9 mouse cellular contexts compared by ENCODE assay signal in the genomic region with DNA sequence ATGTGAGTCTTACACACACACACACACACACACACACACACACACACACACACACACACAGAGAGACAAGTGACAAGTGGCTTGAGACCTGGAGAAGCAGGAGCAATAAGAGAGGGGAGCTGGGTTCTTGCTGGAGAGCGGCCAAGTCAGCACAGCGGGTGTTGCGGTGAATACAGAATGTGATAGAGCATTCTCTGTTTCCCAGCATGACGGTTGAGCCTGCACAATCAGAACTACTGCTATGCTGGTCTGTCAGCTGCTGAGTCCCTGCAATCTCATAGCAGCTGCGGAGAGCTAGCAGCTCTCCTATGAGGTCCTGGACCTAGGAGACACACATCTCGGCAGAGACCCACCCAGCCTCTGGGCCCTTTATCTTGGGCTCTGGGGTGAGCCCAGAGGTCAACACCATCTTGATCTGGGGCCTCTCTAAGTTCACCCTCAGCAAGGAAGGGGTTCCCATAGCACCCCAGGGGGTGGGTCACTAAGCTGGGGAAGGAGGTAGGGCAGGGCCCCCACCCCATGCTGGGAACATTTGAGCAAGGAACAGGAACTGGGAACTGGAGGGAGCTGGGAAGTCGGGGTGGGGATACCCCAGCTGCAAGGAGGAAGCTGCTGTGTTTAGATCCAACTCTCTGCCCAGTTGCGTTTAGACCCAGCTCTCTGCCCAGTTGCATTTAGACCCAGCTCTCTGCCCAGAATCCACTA. TPM values are rescaled to one million over a fixed set of nuclear protein-coding genes. Genes with fewer than 3 reads are reported as not detected.
DNase-seq lines count a peak whose midpoint lies in the region; ATAC-seq lines count a peak whose summit lies in the region.
"Had no signal": no experiment of that assay in that cellular context is flagged by ENCODE, and none has a peak within 500 bp of the region (broad histone marks: within the 10 kb centered on the region; RNA-seq: fewer than 3 reads in every experiment).

No protein-coding gene starts in this region.

- H3K9me3 ChIP-seq in hindbrain, embryonic 12.5 days (replicated peaks) = no peaks in the 10 kb centered on the region
- H3K9me3 ChIP-seq in neural tube, embryonic 12.5 days = no peaks in the 10 kb centered on the region
- no peaks in the 10 kb centered on the region for H3K9me3 ChIP-seq in heart, embryonic 11.5 days (replicated peaks; ENCODE audit: control insufficient read depth, low read length)

- peak overlapping the region; percentile 83 for H3K27ac ChIP-seq in hindbrain, embryonic 12.5 days
- H3K27ac ChIP-seq in neural tube, embryonic 12.5 days = peak overlapping the region; percentile 77
- no peak overlapping the region for H3K27ac ChIP-seq in heart, embryonic 11.5 days (ENCODE audit: low read depth, low read length)

- 0 out of 2 replicates have a peak overlapping the region, but pooled peaks have one; percentile 27 for H3K4me2 ChIP-seq in hindbrain, embryonic 12.5 days (replicated peaks)
- H3K4me2 ChIP-seq in neural tube, embryonic 12.5 days (replicated peaks) = peak overlapping the region; percentile 30; the same call in 1 of the 2 replicates
- no peak overlapping the region for H3K4me2 ChIP-seq in heart, embryonic 11.5 days

- H3K4me3 ChIP-seq in hindbrain, embryonic 12.5 days = no peak overlapping the region
- no peak overlapping the region for H3K4me3 ChIP-seq in neural tube, embryonic 12.5 days
- no peak overlapping the region for H3K4me3 ChIP-seq in heart, embryonic 11.5 days (ENCODE audit: low read depth, low read length)

- DNase-seq in left cerebral cortex, postnatal 25 days (ENCODE audit: low spot score in 2 of 2) = peak; percentile 50 to 62
- no peak for DNase-seq in left cerebral cortex, postnatal 36 days (ENCODE audit: low spot score in 2 of 2)
- peak; percentile 33 to 35 for DNase-seq in cerebellum, postnatal 36 days
- no peak for DNase-seq in urinary bladder, postnatal 36 days (ENCODE audit: low spot score in 2 of 2)
- DNase-seq in spleen, postnatal 10 days (ENCODE audit: low spot score in 2 of 2) = no peak

- 16% methylated on average over 8 of the region's 8 CpGs for WGBS in hindbrain, embryonic 12.5 days
- 26% methylated on average over 8 of the region's 8 CpGs for WGBS in neural tube, embryonic 12.5 days
- 27% methylated on average over 8 of the region's 8 CpGs for WGBS in heart, embryonic 11.5 days (ENCODE audit: insufficient replicate concordance)

- H3K27me3 ChIP-seq in hindbrain, embryonic 12.5 days = peaks cover 11% of the 10 kb centered on the region; the same call in 1 of the 2 replicates
- no peaks in the 10 kb centered on the region for H3K27me3 ChIP-seq in neural tube, embryonic 12.5 days (replicated peaks)
- peaks cover 22% of the 10 kb centered on the region for H3K27me3 ChIP-seq in heart, embryonic 11.5 days (ENCODE audit: control insufficient read depth, insufficient read depth, low read length)

- peak; percentile 53 for ATAC-seq in hindbrain, embryonic 12.5 days (ENCODE audit: low FRiP score)
- ATAC-seq in neural tube, embryonic 12.5 days (ENCODE audit: low FRiP score, low read depth) = peak; percentile 42
- no peak for ATAC-seq in heart, embryonic 11.5 days (replicated peaks; ENCODE audit: insufficient number of reproducible peaks, low FRiP score, low TSS enrichment)

- H3K4me1 ChIP-seq in hindbrain, embryonic 12.5 days = peaks cover 40% of the 10 kb centered on the region
- peaks cover 42% of the 10 kb centered on the region for H3K4me1 ChIP-seq in neural tube, embryonic 12.5 days
- 0 out of 2 replicates have a peak, but pooled peaks cover 3% of the 10 kb centered on the region for H3K4me1 ChIP-seq in heart, embryonic 11.5 days (ENCODE audit: control insufficient read depth, insufficient read depth, low read length)

- no peak overlapping the region for H3K9ac ChIP-seq in hindbrain, embryonic 12.5 days
- 0 out of 2 replicates have a peak overlapping the region, but pooled peaks have one; percentile 6 for H3K9ac ChIP-seq in neural tube, embryonic 12.5 days
- no peak overlapping the region for H3K9ac ChIP-seq in heart, embryonic 11.5 days (ENCODE audit: low read depth, low read length)

- H3K36me3 ChIP-seq in hindbrain, embryonic 12.5 days = no peaks in the 10 kb centered on the region
- no peaks in the 10 kb centered on the region for H3K36me3 ChIP-seq in neural tube, embryonic 12.5 days
- no peaks in the 10 kb centered on the region for H3K36me3 ChIP-seq in heart, embryonic 11.5 days (ENCODE audit: control insufficient read depth, insufficient read depth, low read length)

- intact Hi-C loops in left cerebral cortex, postnatal 25 days (cut with DNase I) = no loop called here
- intact Hi-C loops in left cerebral cortex, postnatal 36 days (cut with DNase I) = loop anchor here (10.0 kb wide), 1 partner anchor 143 kb away; a partner anchor contains a TSS

RNA-seq across cellular contexts. Expression of a gene that starts 7.9 kb away (rescaled TPM):
- total RNA-seq in left cerebral cortex, postnatal 25 days (2021) = 10 to 100 TPM; 33.7 to 36.5 TPM
- 10 to 100 TPM; 34.5 to 38.1 TPM for total RNA-seq in left cerebral cortex, postnatal 36 days (2021)
- 87.8 and 99.9 TPM in 2 replicates for polyA plus RNA-seq in hindbrain, embryonic 12.5 days (2016; fragmentation: Nextera tagmentation; extraction: Ambion mirVana)
- 101 and 106 TPM in 2 replicates for polyA plus RNA-seq in neural tube, embryonic 12.5 days (2016; fragmentation: Nextera tagmentation; extraction: Ambion mirVana)
- 42.1 and 48.2 TPM in 2 replicates for polyA plus RNA-seq in heart, embryonic 11.5 days (2014; fragmentation: Nextera tagmentation; extraction: Ambion mirVana)

RNA-seq across cellular contexts. Expression of a gene that starts 24.3 kb away (rescaled TPM):
- total RNA-seq in left cerebral cortex, postnatal 25 days (2021) = 10 to 100 TPM; 88.7 to 95.1 TPM
- 100 to 1,000 TPM in 1 of 2 experiments, 10 to 100 TPM in 1; 73.3 to 114 TPM for total RNA-seq in left cerebral cortex, postnatal 36 days (2021)
- 4.2 and 10.2 TPM in 2 replicates for polyA plus RNA-seq in hindbrain, embryonic 12.5 days (2016; fragmentation: Nextera tagmentation; extraction: Ambion mirVana)
- polyA plus RNA-seq in neural tube, embryonic 12.5 days (2016; fragmentation: Nextera tagmentation; extraction: Ambion mirVana) = 0.43 and 1.1 TPM in 2 replicates
- 0.31 and 0.50 TPM in 2 replicates for polyA plus RNA-seq in heart, embryonic 11.5 days (2014; fragmentation: Nextera tagmentation; extraction: Ambion mirVana)
- polyA plus RNA-seq: intestine, embryonic 14.5 days had no signal

Comparison
In these comparisons a context has a peak if more than half of its experiments do, and no peak if none do; other contexts are left out.
1. DNase-seq: peak in left cerebral cortex, postnatal 25 days (2 of 2) and cerebellum, postnatal 36 days (2 of 2); none in left cerebral cortex, postnatal 36 days (0 of 2), urinary bladder, postnatal 36 days (0 of 2) and spleen, postnatal 10 days (0 of 2).